Mouse (Mus musculus): ENCODE measurements around the gene Aqp12. TPM values are rescaled to one million over a fixed set of nuclear protein-coding genes. Genes with fewer than 3 reads are reported as not detected.
A peak's percentile ranks its signal among the peaks of the same experiment; 100 is the strongest.
"Not testable (repeated sequence)": the region's sequence is repeated elsewhere in the genome, so short reads cannot be mapped to it uniquely, and the experiment has no call there.

Aqp12 gene
- total RNA-seq (2021), result not detected
- long read RNA-seq, experiment 1, result 0 reads
- long read RNA-seq, experiment 2, result 0 reads

GRCm38 (mm10) chr1:93006061-93006460, at the start of gene Aqp12:
Gene Aqp12, plus strand, starts transcription at chr1:93006334.
- no peak within 1 kb of the TSS for H3K27ac ChIP-seq
- H3K4me3 ChIP-seq, result no peak within 1 kb of the TSS
- DNase-seq (ENCODE audit: low spot score in 2 of 2), result no peak
- no peak for TF ChIP-seq CTCF (conservative IDR thresholded peaks at IDR 0.05)

GRCm38 (mm10) chr1:92956571-92957335, 49.4 kb upstream of the Aqp12 start:
- TF ChIP-seq CTCF (conservative IDR thresholded peaks at IDR 0.05), result peak; percentile 90
- H3K27ac ChIP-seq, result not testable (repeated sequence)

GRCm38 (mm10) chr1:92958999-92959398, 47.1 kb upstream of the Aqp12 start:
- Histone ChIP-seq H3K27ac (no peak overlapping the region), H3K4me3 (no peak overlapping the region)
- DNase-seq (ENCODE audit: low spot score in 2 of 2), result no peak
- TF ChIP-seq CTCF (conservative IDR thresholded peaks at IDR 0.05), result no peak

More at GRCm38 (mm10) chr1:92956571-92957335, 49.4 kb upstream of the Aqp12 start:
- peak; percentile 44 to 77 for DNase-seq (ENCODE audit: low spot score in 2 of 2)
- peak overlapping the region; percentile 8; the same call in 1 of the 2 replicates for H3K4me3 ChIP-seq

DNA sequence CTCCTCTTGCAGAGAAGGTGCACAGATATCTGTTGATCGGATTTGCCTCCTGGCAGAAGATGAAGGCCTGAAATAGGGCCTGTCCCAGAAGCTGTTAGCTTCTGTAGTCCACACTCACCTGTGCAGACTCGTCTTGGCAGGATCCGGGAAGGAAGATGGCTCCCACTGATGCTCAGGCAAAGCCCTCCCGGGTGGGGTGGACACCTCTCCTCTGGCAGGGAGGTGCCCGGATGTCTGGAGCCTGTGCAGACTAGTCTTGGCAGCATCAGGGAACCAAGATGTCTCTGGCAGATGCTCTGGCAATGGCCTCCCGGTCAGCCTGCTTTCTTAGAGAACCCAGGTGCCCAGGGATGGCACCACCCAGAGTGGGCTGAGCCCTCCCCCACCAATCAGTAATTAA, 35.3 kb upstream of the Aqp12 start:
- H3K4me3 ChIP-seq, H3K27ac ChIP-seq: not testable (repeated sequence)
- DNase-seq (ENCODE audit: low spot score in 2 of 2), result peak in 1 of 2 experiments; percentile 3

DNA sequence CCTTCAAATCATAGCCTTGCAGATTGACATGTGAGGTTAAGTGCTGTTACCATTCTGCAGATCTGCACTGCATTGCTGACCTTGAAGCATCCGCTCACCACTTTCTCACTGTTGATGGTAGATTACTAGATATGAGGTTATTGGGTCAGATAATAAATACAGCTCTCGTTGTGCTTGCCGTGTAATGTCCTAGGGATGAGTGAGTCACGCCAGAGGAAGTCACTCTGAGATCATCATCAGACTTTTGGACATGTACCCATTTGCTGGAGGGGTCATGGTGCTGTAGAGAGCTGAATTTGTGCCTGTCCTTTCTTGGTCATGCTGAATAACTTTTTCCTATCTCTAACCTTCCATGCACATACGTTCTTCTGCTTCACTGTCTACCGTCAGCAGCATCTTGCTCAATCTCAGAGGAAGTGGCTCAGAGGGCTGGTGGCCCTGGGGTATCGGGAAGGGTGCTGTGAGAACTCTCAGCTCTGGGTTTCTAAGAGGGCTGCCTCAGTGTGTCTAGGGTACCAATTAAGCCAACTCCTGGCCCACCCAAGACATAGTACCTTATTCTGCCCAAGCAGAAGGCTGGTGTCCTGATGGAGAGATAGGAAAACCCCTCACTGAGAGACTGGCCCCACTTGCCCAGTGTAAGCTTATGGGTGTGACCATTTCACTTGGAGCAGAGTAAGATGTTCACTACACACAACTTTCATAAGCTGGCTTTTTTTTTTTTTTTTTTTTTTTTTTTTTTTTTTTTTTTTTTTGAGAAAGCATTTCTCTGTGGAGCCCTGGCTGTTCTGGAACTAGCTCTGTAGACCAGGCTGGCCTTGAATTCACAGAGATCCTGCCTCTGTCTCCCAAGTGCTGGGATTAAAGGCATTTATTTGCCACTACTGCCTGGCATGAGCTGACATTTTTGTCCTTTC, 34.0 kb upstream of the Aqp12 start:
- H3K4me3 ChIP-seq, result no peak overlapping the region
- no peak overlapping the region for H3K27ac ChIP-seq
- TF ChIP-seq CTCF (conservative IDR thresholded peaks at IDR 0.05), result no peak
- DNase-seq (ENCODE audit: low spot score in 2 of 2), result peak in 1 of 2 experiments; percentile 3

- Histone ChIP-seq H3K27ac (no peak overlapping the region), H3K4me3 (no peak overlapping the region)
- no peak; the same call in 1 of the 2 replicates for TF ChIP-seq CTCF (conservative IDR thresholded peaks at IDR 0.05)
- DNase-seq (ENCODE audit: low spot score in 2 of 2), result peak in 1 of 2 experiments; percentile 12
Observed at GRCm38 (mm10) chr1:92972854-92973253, 33.3 kb upstream of the Aqp12 start.

GRCm38 (mm10) chr1:92976141-92976566, 30.0 kb upstream of the Aqp12 start:
- H3K27ac ChIP-seq, result no peak overlapping the region
- no peak for TF ChIP-seq CTCF (conservative IDR thresholded peaks at IDR 0.05)

GRCm38 (mm10) chr1:92978645-92979044, 27.5 kb upstream of the Aqp12 start:
- Histone ChIP-seq H3K27ac (no peak overlapping the region), H3K4me3 (no peak overlapping the region)
- TF ChIP-seq CTCF (conservative IDR thresholded peaks at IDR 0.05), result no peak
- DNase-seq (ENCODE audit: low spot score in 2 of 2), result no peak

More at GRCm38 (mm10) chr1:92976141-92976566, 30.0 kb upstream of the Aqp12 start:
- no peak overlapping the region for H3K4me3 ChIP-seq
- peak in 1 of 2 experiments; percentile 3 for DNase-seq (ENCODE audit: low spot score in 2 of 2)

DNA sequence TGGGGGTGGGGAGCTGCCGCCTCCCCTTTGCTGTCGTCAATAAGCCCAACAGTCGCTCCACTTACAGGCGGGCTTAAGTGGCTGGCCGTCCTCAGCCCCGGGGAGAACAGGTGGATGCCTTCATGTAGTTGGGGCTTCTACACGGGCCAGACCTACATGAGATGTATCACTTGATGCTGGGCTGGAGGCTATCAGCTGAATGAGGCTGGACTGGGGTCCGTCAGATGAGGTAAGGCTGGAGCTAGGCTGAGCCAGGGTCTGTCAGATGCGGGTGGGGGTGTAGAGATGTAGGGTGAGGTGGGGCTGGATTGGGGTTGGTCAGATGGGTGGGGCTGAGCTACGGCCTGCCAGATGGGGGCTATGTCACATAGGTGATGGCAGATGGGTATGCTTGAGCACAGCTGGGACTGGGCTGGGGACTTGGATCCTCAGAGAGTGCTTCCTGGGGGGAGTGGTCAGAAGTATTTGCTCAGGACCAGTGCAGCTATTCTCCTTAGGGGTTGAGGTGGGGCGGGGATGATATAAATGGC, 27.0 kb upstream of the Aqp12 start:
- no peak for TF ChIP-seq CTCF (conservative IDR thresholded peaks at IDR 0.05)
- DNase-seq (ENCODE audit: low spot score in 2 of 2), result peak in 1 of 2 experiments; percentile 7
- Histone ChIP-seq H3K4me3 (no peak overlapping the region), H3K27ac (no peak overlapping the region)

GRCm38 (mm10) chr1:92981056-92981845, 24.9 kb upstream of the Aqp12 start:
- no peak for TF ChIP-seq CTCF (conservative IDR thresholded peaks at IDR 0.05)

DNA sequence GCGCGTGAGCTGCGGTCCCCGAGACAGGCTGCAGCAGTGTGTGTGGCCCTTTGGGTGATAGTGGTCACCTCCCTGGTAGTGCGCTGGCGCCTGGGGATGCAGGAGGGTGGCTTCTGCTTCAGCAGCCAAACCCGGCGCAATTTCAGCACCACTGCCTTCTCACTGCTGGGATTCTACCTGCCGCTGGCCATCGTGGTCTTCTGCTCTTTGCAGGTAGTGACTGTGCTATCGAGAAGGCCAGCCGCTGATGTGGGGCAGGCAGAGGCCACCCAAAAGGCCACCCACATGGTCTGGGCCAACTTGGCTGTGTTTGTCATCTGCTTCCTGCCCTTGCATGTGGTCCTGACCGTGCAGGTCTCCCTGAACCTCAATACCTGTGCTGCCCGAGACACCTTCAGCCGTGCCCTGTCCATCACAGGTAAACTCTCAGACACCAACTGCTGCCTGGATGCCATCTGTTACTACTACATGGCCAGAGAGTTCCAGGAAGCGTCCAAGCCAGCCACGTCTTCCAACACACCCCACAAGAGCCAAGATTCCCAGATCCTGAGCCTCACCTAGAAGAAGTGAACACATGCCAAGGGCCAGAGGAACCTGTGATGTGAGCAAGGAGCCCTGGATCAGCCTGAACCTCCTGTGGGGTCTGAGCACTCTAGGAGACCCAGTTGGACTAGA, 23.1 kb upstream of the Aqp12 start:
- TF ChIP-seq CTCF (conservative IDR thresholded peaks at IDR 0.05), result no peak
- no peak for DNase-seq (ENCODE audit: low spot score in 2 of 2)
- Histone ChIP-seq H3K4me3 (no peak overlapping the region), H3K27ac (no peak overlapping the region)

More at GRCm38 (mm10) chr1:92981056-92981845, 24.9 kb upstream of the Aqp12 start:
- no peak for DNase-seq (ENCODE audit: low spot score in 2 of 2)
- Histone ChIP-seq H3K27ac (no peak overlapping the region), H3K4me3 (no peak overlapping the region)
